Mouse (Mus musculus): ENCODE measurements around the gene Ptger1. TPM values are rescaled to one million over a fixed set of nuclear protein-coding genes. Genes with fewer than 3 reads are reported as not detected.

Gene Ptger1
- total RNA-seq (2012; rRNA removed) (3.3 and 4.0 TPM in 2 replicates), total RNA-seq (2014; rRNA removed) (not detected in 2 replicates), polyA plus RNA-seq (2012; ENCODE audit: insufficient read length, low read depth) (2.6 and 7.6 TPM in 2 replicates)

GRCm38 (mm10) chr8:83665969-83666865 lies at the start of gene Ptger1:
Gene Ptger1 (plus strand): TSS chr8:83666678.
- peaks cover 5 to 13% of the 10 kb centered on the region in 2 experiments for H3K4me1 ChIP-seq (ENCODE audit: control insufficient read depth in 1 of 2, insufficient read depth in 2 of 2)
- DNase-seq (ENCODE audit: extremely low read depth), result no peak
- H3K4me2 ChIP-seq (ENCODE audit: insufficient read depth, low read depth, poor library complexity, severe bottlenecking), result no peak within 1 kb of the TSS
- dilution Hi-C loops (cut with MboI; ENCODE audit: extremely low pct_ligation_motif_present, extremely low pct_unique_long_range_greater_than_20kb, low sequenced_read_pairs) (no loop called here), in situ Hi-C loops (cut with MboI; ENCODE audit: low pct_ligation_motif_present, low pct_unique_long_range_greater_than_20kb, low sequenced_read_pairs) (no loop called here)
- no peaks in the 10 kb centered on the region for H3K79me2 ChIP-seq (replicated peaks; ENCODE audit: control insufficient read depth, extremely low read depth, insufficient read depth, poor library complexity, severe bottlenecking)
- no peak within 1 kb of the TSS for H3K4me3 ChIP-seq (replicated peaks in 1 of 3; ENCODE audit: low read depth in 2 of 3, low read length in 2 of 3, poor library complexity in 1 of 3)
- no peaks in the 10 kb centered on the region for H3K27me3 ChIP-seq (replicated peaks)
- TF ChIP-seq ZMIZ1 (IDR thresholded peaks at IDR 0.05; ENCODE audit: low read depth, low read length) (0 out of 2 replicates have a peak, but pooled peaks have one; percentile 6), ZNF384 (IDR thresholded peaks at IDR 0.05; ENCODE audit: low read depth, low read length) (no peak), TBP (conservative IDR thresholded peaks at IDR 0.05; ENCODE audit: low read depth, low read length) (no peak)
- H3K27ac ChIP-seq (ENCODE audit: insufficient read depth, low read depth), result no peak within 1 kb of the TSS
- peaks cover 36 to 71% of the 10 kb centered on the region in 2 experiments for H3K36me3 ChIP-seq (replicated peaks in 1 of 2; ENCODE audit: control insufficient read depth in 1 of 2, insufficient read depth in 1 of 2, low read length in 1 of 2)
- peaks cover 11% of the 10 kb centered on the region for H3K9me3 ChIP-seq (replicated peaks; ENCODE audit: low read length)
- H3K9ac ChIP-seq (ENCODE audit: insufficient read depth, low read depth), result no peak within 1 kb of the TSS

- dilution Hi-C loops (cut with MboI; ENCODE audit: extremely low pct_ligation_motif_present, extremely low pct_unique_long_range_greater_than_20kb, low sequenced_read_pairs) (no loop called here), in situ Hi-C loops (cut with MboI; ENCODE audit: low pct_ligation_motif_present, low pct_unique_long_range_greater_than_20kb, low sequenced_read_pairs) (no loop called here)
- Histone ChIP-seq H3K79me2 (replicated peaks; ENCODE audit: control insufficient read depth, extremely low read depth, insufficient read depth, poor library complexity, severe bottlenecking) (no peaks in the 10 kb centered on the region), H3K4me1 (ENCODE audit: control insufficient read depth in 1 of 2, insufficient read depth in 2 of 2) (peaks cover 2 to 15% of the 10 kb centered on the region in 2 experiments; a peak in 3 of 4 replicates), H3K9ac (ENCODE audit: insufficient read depth, low read depth) (no peak overlapping the region), H3K4me2 (ENCODE audit: insufficient read depth, low read depth, poor library complexity, severe bottlenecking) (no peak overlapping the region), H3K27me3 (replicated peaks) (no peaks in the 10 kb centered on the region), H3K4me3 (replicated peaks in 1 of 3; ENCODE audit: low read depth in 2 of 3, low read length in 2 of 3, poor library complexity in 1 of 3) (no peak overlapping the region), H3K9me3 (replicated peaks; ENCODE audit: low read length) (peaks cover 2% of the 10 kb centered on the region), H3K27ac (ENCODE audit: insufficient read depth, low read depth) (no peak overlapping the region), H3K36me3 (replicated peaks in 1 of 2; ENCODE audit: control insufficient read depth in 1 of 2, insufficient read depth in 1 of 2, low read length in 1 of 2) (peaks cover 8 to 17% of the 10 kb centered on the region in 2 experiments)
- no peak for DNase-seq (ENCODE audit: extremely low read depth)
- no peak for TF ChIP-seq USF2 (conservative IDR thresholded peaks at IDR 0.05; ENCODE audit: low read depth, low read length)
- TF ChIP-seq SIN3A (IDR thresholded peaks at IDR 0.05; ENCODE audit: low read length), result no peak
- TF ChIP-seq E2F4 (IDR thresholded peaks at IDR 0.05; ENCODE audit: insufficient replicate concordance, low read depth, low read length), result no peak
These were observed 49.4 kb upstream of the Ptger1 start for GRCm38 (mm10) chr8:83617111-83617510.

GRCm38 (mm10) chr8:83618566-83618965 lies 47.9 kb upstream of the Ptger1 start:
- H3K27ac ChIP-seq (ENCODE audit: insufficient read depth, low read depth), result no peak overlapping the region
- no peaks in the 10 kb centered on the region for H3K79me2 ChIP-seq (replicated peaks; ENCODE audit: control insufficient read depth, extremely low read depth, insufficient read depth, poor library complexity, severe bottlenecking)
- in situ Hi-C loops (cut with MboI; ENCODE audit: low pct_ligation_motif_present, low pct_unique_long_range_greater_than_20kb, low sequenced_read_pairs), result no loop called here
- no peak for DNase-seq (ENCODE audit: extremely low read depth)
- peaks cover 0 to 7% of the 10 kb centered on the region in 2 experiments for H3K36me3 ChIP-seq (replicated peaks in 1 of 2; ENCODE audit: control insufficient read depth in 1 of 2, insufficient read depth in 1 of 2, low read length in 1 of 2)
- peaks cover 2% of the 10 kb centered on the region for H3K9me3 ChIP-seq (replicated peaks; ENCODE audit: low read length)
- H3K4me3 ChIP-seq (replicated peaks in 1 of 3; ENCODE audit: low read depth in 2 of 3, low read length in 2 of 3, poor library complexity in 1 of 3), result no peak overlapping the region
- H3K4me1 ChIP-seq (ENCODE audit: control insufficient read depth in 1 of 2, insufficient read depth in 2 of 2), result peaks cover 8 to 28% of the 10 kb centered on the region in 2 experiments
- H3K27me3 ChIP-seq (replicated peaks), result no peaks in the 10 kb centered on the region
- no peak overlapping the region for H3K9ac ChIP-seq (ENCODE audit: insufficient read depth, low read depth)
- H3K4me2 ChIP-seq (ENCODE audit: insufficient read depth, low read depth, poor library complexity, severe bottlenecking), result no peak overlapping the region
- TF ChIP-seq JUND (conservative IDR thresholded peaks at IDR 0.05; ENCODE audit: low read depth, low read length) (no peak), MAX (IDR thresholded peaks at IDR 0.05; ENCODE audit: low read length) (no peak), NELFE (IDR thresholded peaks at IDR 0.05; ENCODE audit: low read depth, low read length) (no peak), EP300 (IDR thresholded peaks at IDR 0.05; ENCODE audit: low read length) (no peak), ETS1 (conservative IDR thresholded peaks at IDR 0.05; ENCODE audit: low read depth, low read length) (no peak), MAFK (IDR thresholded peaks at IDR 0.05; ENCODE audit: insufficient replicate concordance, low read length) (no peak), CTCF (conservative IDR thresholded peaks at IDR 0.05 in 1 of 2, IDR thresholded peaks at IDR 0.05 in 1 of 2; ENCODE audit: low read depth in 2 of 2, low read length in 2 of 2) (no peak), E2F4 (IDR thresholded peaks at IDR 0.05; ENCODE audit: insufficient replicate concordance, low read depth, low read length) (no peak), BHLHE40 (IDR thresholded peaks at IDR 0.05; ENCODE audit: low read depth, low read length) (no peak), IRF4 (IDR thresholded peaks at IDR 0.05; ENCODE audit: low read depth, low read length) (no peak), PAX5 (IDR thresholded peaks at IDR 0.05; ENCODE audit: low read length) (no peak), NRF1 (IDR thresholded peaks at IDR 0.05; ENCODE audit: low read depth, low read length) (no peak), CHD2 (IDR thresholded peaks at IDR 0.05; ENCODE audit: low read length) (no peak), POLR2AphosphoS2 (IDR thresholded peaks at IDR 0.05; ENCODE audit: low read depth, low read length) (no peak), USF2 (conservative IDR thresholded peaks at IDR 0.05; ENCODE audit: low read depth, low read length) (no peak)
- dilution Hi-C loops (cut with MboI; ENCODE audit: extremely low pct_ligation_motif_present, extremely low pct_unique_long_range_greater_than_20kb, low sequenced_read_pairs), result no loop called here

All from CH12.LX (cell line).